Mouse (Mus musculus): ENCODE data around the gene Olfr1177-ps.

DNA sequence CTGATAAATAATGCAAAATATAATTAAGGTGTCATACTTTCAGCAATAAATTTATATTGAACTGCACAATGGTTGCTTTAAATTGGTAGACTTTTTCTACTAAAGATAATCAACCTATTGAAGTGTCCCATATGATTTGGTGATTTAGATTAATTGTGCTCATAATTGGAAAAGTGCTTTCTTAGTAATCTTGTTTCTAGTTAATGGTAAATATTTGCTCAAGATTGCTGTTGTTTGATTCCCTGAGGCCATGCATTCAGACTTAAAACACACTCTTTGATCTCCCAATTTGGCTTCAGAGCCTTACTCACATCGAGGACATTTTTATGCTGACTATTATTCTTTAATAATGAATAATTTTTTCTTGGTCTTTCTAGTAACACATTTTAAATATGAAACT, 9.9 kb downstream of the Olfr1177-ps start, which contains the start of gene Olfr1176:
- TF ChIP-seq CTCF (conservative IDR thresholded peaks at IDR 0.05; ENCODE audit: insufficient read depth, insufficient read length, low read depth, low read length): no peak
- no peak for TF ChIP-seq POLR2A (IDR thresholded peaks at IDR 0.05; ENCODE audit: low read depth, low read length)
